Mouse (Mus musculus) Patski (cell line): ENCODE data around the gene Gm17949. TPM values are rescaled to one million over a fixed set of nuclear protein-coding genes. Genes with fewer than 3 reads are reported as not detected.

ENCODE experiments used
- ATAC-seq: fragments of 100-300 bp; one replicate; pipeline ENCODE4 v1.8.0; 2021
- CTCF ChIA-PET: fragments of 350-600 bp; sonication (Branson Sonifier 250); formaldehyde crosslinking; loops from one replicate; lab custom pipeline; 2022; ENCODE audit warnings: inconsistent platforms; lab: Charles Lee
- POLR2A ChIA-PET: fragments of 350-600 bp; sonication (Branson Sonifier 250); formaldehyde crosslinking; loops from one replicate; lab custom pipeline; 2022; ENCODE audit warnings: antibody characterized with exemption, inconsistent platforms; lab: Charles Lee
- DNase-seq: peaks from one replicate; pipeline ENCODE4 v3.0.0-alpha.2; 2011; ENCODE audit warnings: low read depth, low spot score
- H3K27me3 ChIP-seq: fragments of 371-371 bp; one replicate; pipeline ENCODE4 v1.5.1; 2021
- CTCF ChIP-seq: fragments of 100-300 bp; IDR thresholded peaks from one replicate; pipeline ENCODE4 v1.5.1; 2021
- in situ Hi-C: fragments of 300-500 bp; cut with MboI; formaldehyde crosslinking; loops from 3 replicates; pipeline ENCODE4 v1.11.1; 2018; ENCODE audit warnings: low pct_unique_long_range_greater_than_20kb, mixed read lengths
- polyA plus RNA-seq: library from polyadenylated mRNA; unstranded; gene quantifications from one replicate; pipeline ENCODE4 v1.2.3, GENCODE M21; 2021

The Gm17949 gene
- polyA plus RNA-seq, 1 experiment from 2014 or later, result not detected

- POLR2A ChIA-PET, result no interaction called here
- TF ChIP-seq CTCF, result no peak
- ATAC-seq (peak; percentile 25), DNase-seq (no peak)
- H3K27me3 ChIP-seq, result no peaks in the 10 kb centered on the region
- in situ Hi-C loops, result loop anchor here (5.0 kb wide), 1 partner anchor 65 kb away; the partner anchor contains the start of gene Alkbh7
- CTCF ChIA-PET, result no interaction called here
These were observed 50.8 kb downstream of the Gm17949 start for GRCm38 (mm10) chr17:57062011-57062521.

DNA sequence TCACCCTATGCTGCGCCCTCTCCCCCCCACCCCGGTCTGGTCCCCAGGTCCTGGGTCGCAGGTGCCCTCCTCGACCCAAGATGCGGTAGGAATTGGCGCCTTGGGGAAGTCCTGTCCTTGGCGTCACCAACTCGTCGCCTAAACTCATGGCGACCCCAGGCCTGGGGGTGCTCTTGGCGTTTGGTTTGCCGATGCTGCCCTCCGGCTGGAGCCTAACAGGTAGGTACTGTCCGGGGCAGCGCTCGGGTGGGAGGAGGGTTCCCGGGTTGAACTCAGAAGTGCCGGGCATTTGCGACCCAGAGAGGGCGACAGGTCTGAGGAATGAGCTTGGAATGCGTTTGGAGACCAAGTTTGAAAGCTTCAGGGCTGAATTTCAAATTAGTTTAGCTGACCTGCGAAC, 51.3 kb downstream of the Gm17949 start:
- POLR2A ChIA-PET, result interaction anchor here (0.7 kb wide), 1 partner anchor 243 kb away, joined by 5 read pairs; no protein-coding TSS in a partner anchor
- H3K27me3 ChIP-seq, result no peaks in the 10 kb centered on the region
- in situ Hi-C loops, result loop anchor here (5.0 kb wide), 1 partner anchor 65 kb away; the partner anchor contains the start of gene Alkbh7
- no peak for TF ChIP-seq CTCF
- ATAC-seq (no peak), DNase-seq (no peak)
- CTCF ChIA-PET, result no interaction called here

DNA sequence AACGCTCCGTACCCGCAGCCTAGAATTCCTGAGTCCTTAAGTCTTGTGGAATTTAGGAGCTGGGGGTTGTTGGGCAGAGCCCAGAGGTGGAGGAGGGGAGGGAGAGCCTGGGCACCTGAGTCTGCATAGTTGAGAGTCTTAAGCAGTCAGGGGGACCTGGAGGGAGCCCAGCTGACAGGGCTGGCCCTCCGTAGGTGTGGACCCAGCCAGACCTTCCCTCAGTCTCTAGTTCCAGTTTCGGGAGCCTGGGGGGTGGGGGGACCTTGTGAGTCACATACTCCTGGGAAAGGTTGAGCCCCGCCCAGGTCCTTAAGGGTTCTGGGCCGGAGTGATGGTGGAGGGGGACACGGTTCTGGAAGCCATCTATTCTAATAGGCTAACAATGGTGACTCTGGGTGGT, 51.8 kb downstream of the Gm17949 start:
- ChIA-PET CTCF (no interaction called here), POLR2A (interaction anchor here (0.7 kb wide), 1 partner anchor 243 kb away, joined by 5 read pairs; no protein-coding TSS in a partner anchor)
- TF ChIP-seq CTCF, result no peak
- in situ Hi-C loops, result loop anchor here (5.0 kb wide), 1 partner anchor 66 kb away; the partner anchor contains the start of gene Alkbh7
- no peaks in the 10 kb centered on the region for H3K27me3 ChIP-seq
- DNase-seq (no peak), ATAC-seq (no peak)

DNA sequence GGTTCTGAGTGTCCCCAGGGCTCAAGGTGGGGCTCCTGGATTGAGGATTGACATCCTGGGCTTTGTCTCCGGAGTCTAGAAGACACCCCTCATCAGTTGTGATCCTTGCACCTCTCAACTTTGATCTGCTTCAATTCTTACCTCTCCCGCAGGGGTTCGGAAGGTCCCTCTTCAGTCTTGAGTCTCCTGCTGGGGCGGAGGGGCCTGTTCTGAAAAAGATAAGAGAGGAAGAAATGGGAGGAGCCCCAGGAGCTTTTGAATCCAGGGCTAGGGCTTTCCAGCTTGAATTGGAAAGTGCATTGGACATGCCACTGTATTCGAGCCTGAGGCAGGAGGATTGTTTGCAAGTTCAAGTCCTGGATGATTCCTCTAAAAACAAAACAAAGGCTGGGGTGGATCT, 55.6 kb downstream of the Gm17949 start:
- no peak for TF ChIP-seq CTCF
- no peaks in the 10 kb centered on the region for H3K27me3 ChIP-seq
- in situ Hi-C loops, result no loop called here
- ATAC-seq (no peak), DNase-seq (no peak)
- ChIA-PET POLR2A (no interaction called here), CTCF (interaction anchor here (1.1 kb wide), 1 partner anchor 56 kb away, joined by 3 read pairs; no protein-coding TSS in a partner anchor)

DNA sequence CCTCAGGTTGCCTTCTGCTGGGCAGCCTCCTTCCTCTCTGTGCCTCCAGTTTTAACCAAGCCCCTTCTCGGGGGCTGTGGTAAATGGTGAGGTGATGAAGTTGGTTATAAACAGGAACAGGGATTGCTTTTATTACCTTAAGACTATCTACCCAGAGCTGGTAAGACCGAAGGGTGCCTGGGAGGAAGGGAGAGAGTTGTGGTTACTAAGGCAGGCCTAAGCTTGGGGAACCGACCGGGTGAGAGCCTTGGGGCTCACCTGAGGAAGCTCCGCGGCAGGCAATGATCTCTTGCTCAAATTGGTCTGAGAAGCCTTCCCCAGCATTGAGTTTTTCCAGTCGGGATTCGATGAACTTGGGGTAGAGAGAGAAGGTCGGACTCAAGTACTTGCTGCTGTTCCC, 59.0 kb downstream of the Gm17949 start:
- ChIA-PET CTCF (interaction anchor here (1.2 kb wide), 1 partner anchor 9 kb away, joined by 3 read pairs; no protein-coding TSS in a partner anchor), POLR2A (no interaction called here)
- no peak for TF ChIP-seq CTCF
- in situ Hi-C loops, result no loop called here
- DNase-seq, result no peak
- no peaks in the 10 kb centered on the region for H3K27me3 ChIP-seq
- ATAC-seq, result no peak

- in situ Hi-C loops, result no loop called here
- ATAC-seq (no peak), DNase-seq (no peak)
- TF ChIP-seq CTCF, result no peak
- no peaks in the 10 kb centered on the region for H3K27me3 ChIP-seq
- CTCF ChIA-PET, result interaction anchor here (1.2 kb wide), 1 partner anchor 10 kb away, joined by 3 read pairs; no protein-coding TSS in a partner anchor
- POLR2A ChIA-PET, result no interaction called here
These were observed 59.4 kb downstream of the Gm17949 start for GRCm38 (mm10) chr17:57070699-57071098.

Other genes starting within 250 kb of the Gm17949 start
- gene Dus3l, start 246.7 kb upstream of the Gm17949 start, polyA plus RNA-seq, result 50.5 TPM
- gene Prr22, start 241.2 kb upstream of the Gm17949 start, polyA plus RNA-seq, result 0.89 TPM
- gene Rfx2, start 180.5 kb upstream of the Gm17949 start, polyA plus RNA-seq, result 7.7 TPM
- gene Acsbg2, start 137.0 kb upstream of the Gm17949 start, polyA plus RNA-seq, result not detected
- not detected for gene 1700061G19Rik, start 136.0 kb upstream of the Gm17949 start, polyA plus RNA-seq
- gene Mllt1, start 76.1 kb upstream of the Gm17949 start, polyA plus RNA-seq, result 55.0 TPM
- not detected for gene Acer1, start 29.3 kb upstream of the Gm17949 start, polyA plus RNA-seq
- 113 TPM for gene Clpp, start 21.2 kb upstream of the Gm17949 start, polyA plus RNA-seq
- 47.7 TPM for gene Alkbh7, start 14.1 kb upstream of the Gm17949 start, polyA plus RNA-seq
- 1.7 TPM for gene Pspn, start 11.5 kb upstream of the Gm17949 start, polyA plus RNA-seq
- 104 TPM for gene Gtf2f1, start 181 bp upstream of the Gm17949 start, polyA plus RNA-seq
- gene Khsrp, start 20.1 kb downstream of the Gm17949 start, polyA plus RNA-seq, result 80.4 TPM
- gene Slc25a41, start 30.2 kb downstream of the Gm17949 start, polyA plus RNA-seq, result not detected
- 31.4 TPM for gene Crb3, start 47.6 kb downstream of the Gm17949 start, polyA plus RNA-seq
- 111 TPM for gene Slc25a23, start 48.4 kb downstream of the Gm17949 start, polyA plus RNA-seq
- gene Dennd1c, start 67.0 kb downstream of the Gm17949 start, polyA plus RNA-seq, result 2.7 TPM
- gene Tubb4a, start 76.3 kb downstream of the Gm17949 start, polyA plus RNA-seq, result 0.10 TPM
- 3.4 TPM for gene Tnfsf9, start 93.9 kb downstream of the Gm17949 start, polyA plus RNA-seq
- not detected for gene Cd70, start 138.3 kb downstream of the Gm17949 start, polyA plus RNA-seq
- gene Tnfsf14, start 182.7 kb downstream of the Gm17949 start, polyA plus RNA-seq, result not detected
- 342 TPM for gene C3, start 216.7 kb downstream of the Gm17949 start, polyA plus RNA-seq
- gene Gpr108, start 237.0 kb downstream of the Gm17949 start, polyA plus RNA-seq, result 61.7 TPM
- gene Trip10, start 238.0 kb downstream of the Gm17949 start, polyA plus RNA-seq, result 157 TPM